Mouse (Mus musculus) brain, embryonic 14.5 days (tissue): ENCODE measurements around the gene Adcyap1r1.

Experiments used
- CTCF ChIP-seq: fragments of 200-500 bp; IDR thresholded peaks from 2 replicates; pipeline ENCODE4 v1.5.1; 2012; ENCODE audit warnings: inconsistent platforms, mild to moderate bottlenecking, moderate library complexity, borderline replicate concordance; ENCODE audit not compliant: insufficient read depth, insufficient read length; ENCODE audit errors: extremely low read depth
- POLR2A ChIP-seq: fragments of 200-500 bp; IDR thresholded peaks from 2 replicates; pipeline ENCODE4 v1.6.1; 2012; ENCODE audit warnings: mild to moderate bottlenecking, inconsistent platforms, borderline replicate concordance; ENCODE audit not compliant: poor library complexity, insufficient read depth, insufficient read length, severe bottlenecking; ENCODE audit errors: extremely low read depth

GRCm38 (mm10) chr6:55410119-55410775 lies 41.5 kb upstream of the Adcyap1r1 start:
- no peak for TF ChIP-seq CTCF
- no peak for TF ChIP-seq POLR2A
